Mouse (Mus musculus) liver, embryonic 14.5 days (tissue): ENCODE data around the gene Cts3. TPM values are rescaled to one million over a fixed set of nuclear protein-coding genes. Genes with fewer than 3 reads are reported as not detected.
"Not testable (repeated sequence)": the region's sequence is repeated elsewhere in the genome, so short reads cannot be mapped to it uniquely, and the experiment has no call there.

Source experiments
- ATAC-seq: fragments of 200-750 bp; cut with Nextera tagmentation; 2 replicates; pipeline ENCODE4 v1.8.0; 2017; ENCODE audit warnings: moderate number of reproducible peaks, mild to moderate bottlenecking, moderate library complexity; ENCODE audit not compliant: insufficient read depth
- DNase-seq, 3 experiments: peaks; one replicate each; pipeline ENCODE4 v3.0.0-alpha.2; 2012 to 2013; ENCODE audit warnings: low read depth in 3 of 3, low spot score in 3 of 3
- H3K27ac ChIP-seq: fragments of 300-500 bp; sonication (generic); 2 replicates; pipeline ENCODE4 v1.5.1; 2014; ENCODE audit warnings: moderate library complexity, mild to moderate bottlenecking, control low read depth, inconsistent platforms
- H3K27me3 ChIP-seq: fragments of 300-500 bp; sonication (generic); 2 replicates; pipeline ENCODE4 v1.6.1; 2014; ENCODE audit warnings: mild to moderate bottlenecking, low read length, moderate library complexity; ENCODE audit not compliant: control insufficient read depth, insufficient read depth
- H3K36me3 ChIP-seq: fragments of 300-500 bp; sonication (generic); replicated peaks from 2 replicates; pipeline ENCODE4 v1.6.1; 2014; ENCODE audit warnings: low read depth; ENCODE audit not compliant: control insufficient read depth, insufficient read depth
- H3K4me1 ChIP-seq, 2 experiments: fragments of 200-500 bp in 1 of 2; fragments of 300-500 bp in 1 of 2; sonication (generic) in 1 of 2; replicated peaks; 2 replicates each; pipeline ENCODE4 v1.6.1; 2012 to 2014; ENCODE audit warnings: antibody characterized with exemption in 1 of 2, inconsistent platforms in 1 of 2, low read length in 1 of 2; ENCODE audit not compliant: control insufficient read depth in 2 of 2, insufficient read depth in 2 of 2
- H3K4me2 ChIP-seq: fragments of 300-500 bp; sonication (generic); 2 replicates; pipeline ENCODE4 v1.6.1; 2014; ENCODE audit warnings: low read depth, mild to moderate bottlenecking, control low read depth, moderate library complexity
- H3K4me3 ChIP-seq, 2 experiments: fragments of 200-500 bp in 1 of 2; fragments of 300-500 bp in 1 of 2; sonication (generic) in 1 of 2; 2 replicates each; pipeline ENCODE4 v1.5.1; 2012 to 2014; ENCODE audit warnings: low read depth in 2 of 2, low read length in 2 of 2, mild to moderate bottlenecking in 2 of 2, control low read depth in 1 of 2, inconsistent platforms in 1 of 2, moderate library complexity in 1 of 2; ENCODE audit not compliant: insufficient read depth in 1 of 2
- H3K9ac ChIP-seq: fragments of 300-500 bp; sonication (generic); replicated peaks from 2 replicates; pipeline ENCODE4 v1.6.1; 2014; ENCODE audit warnings: mild to moderate bottlenecking, control low read depth, moderate library complexity
- H3K9me3 ChIP-seq: fragments of 300-500 bp; sonication (generic); 2 replicates; pipeline ENCODE4 v1.6.1; 2016; ENCODE audit warnings: low read length, mixed read lengths; ENCODE audit not compliant: control insufficient read depth
- CTCF ChIP-seq: IDR thresholded peaks from 2 replicates; pipeline ENCODE4 v1.5.1; 2016; ENCODE audit warnings: antibody characterized with exemption, low read depth, control low read depth
- EP300 ChIP-seq: IDR thresholded peaks from 2 replicates; pipeline ENCODE4 v1.6.1; 2016; ENCODE audit warnings: antibody characterized with exemption, low read depth
- WGBS: fragments of 180-500 bp; shearing (Covaris S2); extraction: QIAGEN DNeasy Blood & Tissue Kit; methylation state at CpG from one replicate; pipeline ENCODE4 v1.1.7; 2014; ENCODE audit not compliant: insufficient replicate concordance; 5-methylcytosine and 5-hydroxymethylcytosine counted together
- polyA plus RNA-seq, 2 experiments: library from polyadenylated mRNA; depleted of rRNA in 1 of 2; stranded (reverse) in 1 of 2; unstranded in 1 of 2; fragments of >200 nt; fragmentation: Nextera tagmentation in 1 of 2; extraction: Ambion mirVana in 1 of 2; gene quantifications; 2 replicates each; pipeline versions ENCODE4 v1.2.1 to v1.2.3; 2012 to 2014

Gene Cts3
- polyA plus RNA-seq (2012; rRNA removed) (not detected in 2 replicates), polyA plus RNA-seq (2014; fragmentation: Nextera tagmentation; extraction: Ambion mirVana) (not detected in 2 replicates)

GRCm38 (mm10) chr13:61570027-61570426 lies at the start of gene Cts3:
Gene Cts3 (minus strand): TSS chr13:61570127.
- H3K4me1 ChIP-seq: no peaks in the 10 kb centered on the region
- TF ChIP-seq CTCF (no peak), EP300 (no peak)
- H3K4me2 ChIP-seq: no peak within 1 kb of the TSS
- H3K9me3 ChIP-seq: no peaks in the 10 kb centered on the region
- DNase-seq: no peak
- no peak within 1 kb of the TSS for H3K4me3 ChIP-seq
- no peak within 1 kb of the TSS for H3K27ac ChIP-seq
- H3K27me3 ChIP-seq: no peaks in the 10 kb centered on the region
- no peaks in the 10 kb centered on the region for H3K36me3 ChIP-seq
- no peak for ATAC-seq
- no peak within 1 kb of the TSS for H3K9ac ChIP-seq

- not testable (repeated sequence) for ATAC-seq, H3K36me3 ChIP-seq, H3K4me1 ChIP-seq, H3K27me3 ChIP-seq, H3K4me2 ChIP-seq, H3K9me3 ChIP-seq, H3K9ac ChIP-seq, DNase-seq, H3K27ac ChIP-seq, H3K4me3 ChIP-seq
- WGBS: 17% methylated on average over 1 of the region's 1 CpGs
Measured at GRCm38 (mm10) chr13:61568074-61568473, 1.9 kb downstream of the Cts3 start, which contains the start of gene Gm49352. Gene Gm49352 (minus strand): TSS chr13:61568174.

GRCm38 (mm10) chr13:61541631-61542030 lies 28.3 kb downstream of the Cts3 start, which contains the start of gene Ctsm:
Gene Ctsm (minus strand): TSS chr13:61541839.
- DNase-seq: no peak
- ATAC-seq: no peak
- TF ChIP-seq CTCF (no peak), EP300 (no peak)
- no peak within 1 kb of the TSS for H3K4me2 ChIP-seq
- H3K36me3 ChIP-seq: no peaks in the 10 kb centered on the region
- 39% methylated on average over 4 of the region's 4 CpGs for WGBS
- H3K4me1 ChIP-seq: no peaks in the 10 kb centered on the region
- no peaks in the 10 kb centered on the region for H3K27me3 ChIP-seq
- H3K9me3 ChIP-seq: no peaks in the 10 kb centered on the region; the same call in 1 of the 2 replicates
- H3K4me3 ChIP-seq: no peak within 1 kb of the TSS
- no peak within 1 kb of the TSS for H3K9ac ChIP-seq
- no peak within 1 kb of the TSS for H3K27ac ChIP-seq

Other genes starting within 250 kb of the Cts3 start
- gene Cts7, start 211.9 kb downstream of the Cts3 start, polyA plus RNA-seq (2012; rRNA removed): not detected in 2 replicates
- gene Cts7, start 211.9 kb downstream of the Cts3 start, polyA plus RNA-seq (2014; fragmentation: Nextera tagmentation; extraction: Ambion mirVana): not detected in 2 replicates
- gene Ctsm, start 28.3 kb downstream of the Cts3 start, polyA plus RNA-seq (2012; rRNA removed): not detected in 2 replicates
- gene Ctsm, start 28.3 kb downstream of the Cts3 start, polyA plus RNA-seq (2014; fragmentation: Nextera tagmentation; extraction: Ambion mirVana): not detected in 2 replicates
- gene Gm49352, start 2.0 kb downstream of the Cts3 start, polyA plus RNA-seq (2012; rRNA removed): not detected in 2 replicates
- not detected in 2 replicates for gene Gm49352, start 2.0 kb downstream of the Cts3 start, polyA plus RNA-seq (2014; fragmentation: Nextera tagmentation; extraction: Ambion mirVana)